Mouse (Mus musculus): ENCODE measurements around the gene Tstd2. TPM values are rescaled to one million over a fixed set of nuclear protein-coding genes. Genes with fewer than 3 reads are reported as not detected.

Tstd2 gene
- polyA plus RNA-seq, 1 experiment from 2014 or later = 51.0 TPM

- Histone ChIP-seq H3K4me1 (no peaks in the 10 kb centered on the region), H3K27me3 (replicated peaks) (no peaks in the 10 kb centered on the region), H3K27ac (no peak overlapping the region), H3K4me2 (replicated peaks) (no peak overlapping the region), H3K9ac (no peak overlapping the region), H3K9me3 (no peaks in the 10 kb centered on the region), H3K4me3 (no peak overlapping the region), H3K36me3 (peaks cover 73% of the 10 kb centered on the region)
- 94% methylated on average over 12 of the region's 12 CpGs for WGBS
- ATAC-seq (ENCODE audit: low FRiP score, low read depth) = no peak
Observed at GRCm38 (mm10) chr4:46151903-46152544, 13.5 kb upstream of the Tstd2 start.

DNA sequence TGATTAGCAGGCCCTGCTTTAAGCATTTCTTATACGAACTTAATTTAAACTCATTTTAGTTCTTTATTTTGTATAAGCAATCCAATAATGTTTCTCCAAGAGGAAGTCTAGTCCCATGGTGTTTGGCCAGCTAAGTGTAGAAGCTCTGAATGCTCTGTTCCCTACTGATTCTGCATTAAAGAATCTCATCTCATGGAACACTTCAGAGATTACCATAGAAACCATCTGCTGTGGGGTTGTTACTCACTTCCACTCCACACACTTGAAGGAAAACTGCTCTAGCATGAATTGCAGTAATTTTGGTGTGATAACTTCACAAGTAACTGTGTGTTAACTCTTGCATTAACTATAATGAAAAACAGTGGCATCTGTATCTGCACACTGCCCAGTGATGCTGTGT lies 8.4 kb upstream of the Tstd2 start:
- Histone ChIP-seq H3K9me3 (no peaks in the 10 kb centered on the region), H3K4me2 (replicated peaks) (no peak overlapping the region), H3K27ac (no peak overlapping the region), H3K4me3 (no peak overlapping the region), H3K36me3 (peaks cover 40% of the 10 kb centered on the region), H3K4me1 (no peaks in the 10 kb centered on the region), H3K9ac (no peak overlapping the region), H3K27me3 (replicated peaks) (no peaks in the 10 kb centered on the region)
- WGBS = 93% methylated on average over 1 of the region's 1 CpGs
- ATAC-seq (ENCODE audit: low FRiP score, low read depth) = no peak

DNA sequence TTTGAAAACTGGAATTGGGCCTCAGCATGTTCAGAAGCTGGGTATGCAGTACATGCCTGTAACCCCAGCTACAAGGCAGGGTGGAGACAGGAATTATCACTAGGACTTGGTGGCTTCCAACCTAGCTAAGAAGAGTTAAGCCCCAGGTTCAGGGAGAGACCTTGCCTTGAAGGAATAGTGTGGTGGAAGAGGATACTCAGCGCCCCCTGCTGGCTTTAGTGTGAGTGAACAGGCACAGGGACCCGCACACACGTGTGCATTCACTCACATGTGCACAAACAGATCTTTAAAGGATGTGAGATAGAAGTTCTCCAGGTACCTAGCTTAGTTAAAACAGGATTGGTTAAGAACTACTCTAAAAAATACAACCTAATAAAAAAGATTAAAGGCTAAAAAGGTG lies 5.8 kb upstream of the Tstd2 start:
- no peak overlapping the region for H3K27ac ChIP-seq
- no peak overlapping the region for H3K9ac ChIP-seq
- H3K9me3 ChIP-seq = no peaks in the 10 kb centered on the region
- ATAC-seq (ENCODE audit: low FRiP score, low read depth) = no peak
- no peaks in the 10 kb centered on the region for H3K27me3 ChIP-seq (replicated peaks)
- no peak overlapping the region for H3K4me3 ChIP-seq
- no peak overlapping the region for H3K4me2 ChIP-seq (replicated peaks)
- peaks cover 27% of the 10 kb centered on the region for H3K36me3 ChIP-seq
- peaks cover 10% of the 10 kb centered on the region for H3K4me1 ChIP-seq
- WGBS = 78% methylated on average over 3 of the region's 3 CpGs

GRCm38 (mm10) chr4:46137629-46138286 lies 736 bp downstream of the Tstd2 start:
- peak; percentile 79 for ATAC-seq (ENCODE audit: low FRiP score, low read depth)
- Histone ChIP-seq H3K9me3 (no peaks in the 10 kb centered on the region), H3K4me3 (peak overlapping the region; percentile 92), H3K4me1 (peaks cover 17% of the 10 kb centered on the region), H3K9ac (peak overlapping the region; percentile 92), H3K27me3 (replicated peaks) (no peaks in the 10 kb centered on the region), H3K27ac (peak overlapping the region; percentile 94), H3K4me2 (replicated peaks) (peak overlapping the region; percentile 87), H3K36me3 (peaks cover 19% of the 10 kb centered on the region)
- WGBS = 7% methylated on average over 17 of the region's 17 CpGs

DNA sequence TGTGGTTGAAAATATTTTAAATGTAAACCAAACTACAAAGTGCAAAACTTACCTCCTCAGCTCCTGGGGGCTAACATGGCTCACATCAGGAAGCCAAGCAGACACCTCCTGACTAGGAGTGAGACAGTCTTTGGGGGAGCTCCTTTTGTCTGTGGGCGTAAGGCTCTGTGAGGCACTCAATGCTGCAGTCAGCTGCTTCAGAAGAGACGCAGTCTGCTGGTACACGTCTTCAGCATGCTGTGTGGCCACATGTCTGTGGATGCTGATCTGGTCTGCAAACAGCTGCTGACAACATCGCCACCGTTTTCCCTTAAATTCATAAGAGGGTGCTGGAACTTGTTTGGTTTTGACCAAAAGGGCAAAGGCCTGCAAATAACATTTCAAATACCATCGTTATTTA lies 6.7 kb downstream of the Tstd2 start:
- Histone ChIP-seq H3K27me3 (replicated peaks) (no peaks in the 10 kb centered on the region), H3K36me3 (peaks cover 67% of the 10 kb centered on the region), H3K4me3 (no peak overlapping the region), H3K4me1 (peaks cover under 1% of the 10 kb centered on the region; the same call in 1 of the 2 replicates), H3K9ac (no peak overlapping the region), H3K9me3 (no peaks in the 10 kb centered on the region), H3K4me2 (replicated peaks) (no peak overlapping the region), H3K27ac (no peak overlapping the region)
- 87% methylated on average over 6 of the region's 6 CpGs for WGBS
- no peak for ATAC-seq (ENCODE audit: low FRiP score, low read depth)

DNA sequence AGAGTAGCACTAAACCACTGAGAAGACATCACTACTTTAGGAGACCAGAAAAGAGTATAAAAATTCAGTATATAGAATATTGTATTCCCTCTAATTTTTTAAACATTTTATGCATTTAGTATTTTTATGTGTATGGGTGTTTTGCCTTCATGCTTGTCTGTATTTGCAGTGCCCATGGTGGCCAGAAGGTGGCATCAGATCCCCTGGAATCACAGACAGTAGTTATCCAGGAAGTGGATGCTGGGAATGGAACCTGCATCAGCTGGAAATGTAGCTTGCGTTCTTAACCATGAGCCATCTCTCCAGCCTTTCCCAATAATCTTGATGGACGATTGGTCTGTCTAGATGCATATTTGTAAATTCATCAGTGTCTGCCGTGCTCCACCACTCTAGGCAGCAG lies 8.3 kb downstream of the Tstd2 start:
- Histone ChIP-seq H3K27ac (no peak overlapping the region), H3K27me3 (replicated peaks) (no peaks in the 10 kb centered on the region), H3K4me1 (no peaks in the 10 kb centered on the region), H3K9ac (no peak overlapping the region), H3K4me2 (replicated peaks) (no peak overlapping the region), H3K4me3 (no peak overlapping the region), H3K9me3 (no peaks in the 10 kb centered on the region), H3K36me3 (peaks cover 75% of the 10 kb centered on the region)
- ATAC-seq (ENCODE audit: low FRiP score, low read depth) = no peak
- 66% methylated on average over 3 of the region's 3 CpGs for WGBS

DNA sequence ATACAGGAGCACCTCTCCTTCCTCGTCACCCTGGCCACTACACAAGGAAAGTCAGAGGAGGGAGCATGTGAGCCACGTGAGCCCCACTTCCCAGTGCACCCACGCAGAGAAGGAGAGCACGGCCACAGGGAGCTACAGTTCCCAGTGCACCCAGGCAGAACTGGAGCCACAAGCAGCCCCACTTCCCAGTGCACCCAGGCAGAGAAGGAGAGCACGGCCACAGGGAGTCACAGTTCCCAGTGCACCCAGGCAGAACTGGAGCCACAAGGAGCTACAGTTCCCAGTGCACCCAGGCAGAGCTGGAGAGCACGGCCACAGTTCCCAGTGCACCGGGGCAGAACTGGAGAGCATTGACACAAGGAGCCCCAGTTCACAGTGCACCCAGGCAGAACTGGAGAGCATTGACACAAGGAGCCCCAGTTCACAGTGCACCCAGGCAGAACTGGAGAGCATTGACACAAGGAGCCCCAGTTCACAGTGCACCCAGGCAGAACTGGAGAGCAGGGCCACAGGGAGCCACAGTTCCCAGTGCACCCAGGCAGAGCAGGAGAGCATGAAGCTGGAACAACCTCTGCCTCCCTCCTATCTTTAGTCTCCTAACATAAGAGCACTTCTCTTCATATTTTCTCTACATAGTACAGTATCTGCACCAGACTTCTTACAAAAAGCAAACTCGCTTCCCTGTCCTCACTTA lies 9.0 kb downstream of the Tstd2 start:
- Histone ChIP-seq H3K4me1 (no peaks in the 10 kb centered on the region), H3K27ac (no peak overlapping the region), H3K27me3 (replicated peaks) (no peaks in the 10 kb centered on the region), H3K36me3 (peaks cover 79% of the 10 kb centered on the region), H3K9ac (no peak overlapping the region), H3K4me2 (replicated peaks) (no peak overlapping the region), H3K4me3 (no peak overlapping the region), H3K9me3 (no peaks in the 10 kb centered on the region)
- WGBS = 88% methylated on average over 8 of the region's 8 CpGs
- ATAC-seq (ENCODE audit: low FRiP score, low read depth) = no peak

- Histone ChIP-seq H3K27me3 (replicated peaks) (no peaks in the 10 kb centered on the region), H3K4me3 (no peak overlapping the region), H3K9me3 (no peaks in the 10 kb centered on the region), H3K4me1 (no peaks in the 10 kb centered on the region), H3K9ac (no peak overlapping the region), H3K27ac (no peak overlapping the region), H3K36me3 (peaks cover 83% of the 10 kb centered on the region), H3K4me2 (replicated peaks) (no peak overlapping the region)
- 45% methylated on average over 2 of the region's 2 CpGs for WGBS
- no peak for ATAC-seq (ENCODE audit: low FRiP score, low read depth)
Observed at GRCm38 (mm10) chr4:46126541-46126940, 12.0 kb downstream of the Tstd2 start.

- Histone ChIP-seq H3K4me2 (replicated peaks) (no peak overlapping the region), H3K9me3 (no peaks in the 10 kb centered on the region), H3K9ac (no peak overlapping the region), H3K4me1 (no peaks in the 10 kb centered on the region), H3K36me3 (peaks cover 87% of the 10 kb centered on the region), H3K27ac (no peak overlapping the region), H3K4me3 (no peak overlapping the region), H3K27me3 (replicated peaks) (no peaks in the 10 kb centered on the region)
- ATAC-seq (ENCODE audit: low FRiP score, low read depth) = no peak
- WGBS = 93% methylated on average over 6 of the region's 6 CpGs
Observed at GRCm38 (mm10) chr4:46123358-46123757, 15.1 kb downstream of the Tstd2 start.

GRCm38 (mm10) chr4:46120767-46121166 lies 17.7 kb downstream of the Tstd2 start:
- H3K4me1 ChIP-seq = no peaks in the 10 kb centered on the region
- H3K27me3 ChIP-seq (replicated peaks) = no peaks in the 10 kb centered on the region
- H3K9ac ChIP-seq = no peak overlapping the region
- no peak overlapping the region for H3K27ac ChIP-seq
- H3K9me3 ChIP-seq = no peaks in the 10 kb centered on the region
- peaks cover 98% of the 10 kb centered on the region for H3K36me3 ChIP-seq
- ATAC-seq (ENCODE audit: low FRiP score, low read depth) = no peak
- no peak overlapping the region for H3K4me3 ChIP-seq
- H3K4me2 ChIP-seq (replicated peaks) = no peak overlapping the region
- WGBS = 89% methylated on average over 3 of the region's 3 CpGs

GRCm38 (mm10) chr4:46119514-46120094 lies 18.9 kb downstream of the Tstd2 start:
- no peaks in the 10 kb centered on the region for H3K9me3 ChIP-seq
- no peak overlapping the region for H3K4me3 ChIP-seq
- peaks cover 96% of the 10 kb centered on the region for H3K36me3 ChIP-seq
- H3K27ac ChIP-seq = no peak overlapping the region
- H3K4me1 ChIP-seq = no peaks in the 10 kb centered on the region
- no peak for ATAC-seq (ENCODE audit: low FRiP score, low read depth)
- WGBS = 94% methylated on average over 14 of the region's 14 CpGs
- H3K9ac ChIP-seq = no peak overlapping the region
- H3K4me2 ChIP-seq (replicated peaks) = no peak overlapping the region
- H3K27me3 ChIP-seq (replicated peaks) = no peaks in the 10 kb centered on the region

DNA sequence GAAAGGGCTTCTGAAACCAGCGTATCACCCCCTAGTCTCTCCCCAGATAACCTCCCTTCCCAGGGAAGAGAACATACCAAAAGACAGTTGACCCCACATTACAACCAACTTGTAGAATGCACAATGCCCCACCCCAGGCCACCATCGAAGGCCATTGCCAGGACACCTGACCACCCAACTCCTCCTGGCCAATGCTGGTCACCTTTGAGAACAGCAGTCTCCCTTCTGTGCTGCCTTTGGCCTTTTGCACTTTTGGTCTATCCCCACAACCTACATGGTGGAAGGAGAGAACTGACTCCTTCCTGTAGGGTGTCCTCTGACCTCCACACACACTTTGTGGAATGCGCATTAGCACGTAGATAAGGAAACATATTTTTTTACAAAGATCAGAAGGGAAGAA lies 21.0 kb downstream of the Tstd2 start:
- Histone ChIP-seq H3K4me3 (no peak overlapping the region), H3K27ac (no peak overlapping the region), H3K27me3 (replicated peaks) (no peaks in the 10 kb centered on the region), H3K9ac (no peak overlapping the region), H3K9me3 (no peaks in the 10 kb centered on the region), H3K4me2 (replicated peaks) (no peak overlapping the region), H3K36me3 (peaks cover 90% of the 10 kb centered on the region), H3K4me1 (no peaks in the 10 kb centered on the region)
- 100% methylated on average over 4 of the region's 4 CpGs for WGBS
- no peak for ATAC-seq (ENCODE audit: low FRiP score, low read depth)
